Mouse (Mus musculus): ENCODE measurements around the gene Ctf1. TPM values are rescaled to one million over a fixed set of nuclear protein-coding genes. Genes with fewer than 3 reads are reported as not detected.
"Not testable (repeated sequence)": the region's sequence is repeated elsewhere in the genome, so short reads cannot be mapped to it uniquely, and the experiment has no call there.

Gene Ctf1
- polyA plus RNA-seq, 1 experiment = not detected

DNA sequence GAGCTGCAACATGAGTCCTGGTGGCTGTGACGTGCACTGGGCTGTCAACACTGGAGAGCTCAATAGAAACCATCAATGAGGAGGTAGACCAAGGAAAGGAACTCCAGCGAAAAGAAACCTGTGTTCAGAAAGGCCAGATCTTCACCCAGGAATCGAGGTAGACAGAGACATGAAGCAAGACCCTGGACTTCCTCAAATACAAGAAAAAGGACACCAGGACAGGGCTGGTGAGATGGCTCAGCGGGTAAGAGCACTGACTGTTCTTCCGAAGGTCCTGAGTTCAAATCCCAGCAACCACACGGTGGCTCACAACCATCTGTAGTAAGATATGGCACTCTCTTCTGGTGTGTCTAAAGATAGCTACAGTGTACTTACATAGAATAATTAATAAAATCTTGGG is 5.8 kb downstream of the Ctf1 start:
- H3K27ac ChIP-seq (ENCODE audit: insufficient read depth, low read depth, low read length) = no peak overlapping the region
- H3K4me3 ChIP-seq (ENCODE audit: insufficient read depth, low read depth, low read length) = no peak overlapping the region
- H3K4me1 ChIP-seq (ENCODE audit: control insufficient read depth, insufficient read depth, low read length) = peaks cover 6% of the 10 kb centered on the region
- no peak for TF ChIP-seq CTCF (IDR thresholded peaks at IDR 0.05; ENCODE audit: insufficient read depth, low read depth, low read length)
- no peak for TF ChIP-seq POLR2A (IDR thresholded peaks at IDR 0.05; ENCODE audit: insufficient read depth, low read depth, low read length)
- WGBS = 91% methylated on average over 6 of the region's 6 CpGs

DNA sequence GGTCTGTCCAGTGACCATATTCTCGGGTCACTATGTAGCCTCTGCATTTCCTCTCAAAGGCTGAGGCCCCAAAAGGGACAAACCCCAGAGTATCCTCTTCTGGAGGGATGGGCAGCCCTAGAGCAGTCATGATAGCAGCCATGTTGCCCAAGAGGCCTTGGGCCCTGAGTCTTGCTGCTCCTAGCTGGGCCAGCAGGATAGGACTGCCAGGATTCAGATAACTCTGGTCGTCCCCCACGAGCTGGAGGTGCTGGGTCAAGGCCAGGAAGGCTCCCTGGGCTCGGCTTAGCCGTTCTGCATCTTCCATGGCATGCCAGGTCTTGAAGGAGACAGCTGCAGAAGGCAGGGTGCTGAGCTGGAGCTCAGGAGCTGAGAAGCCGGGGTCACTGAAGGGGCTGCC is 6.7 kb downstream of the Ctf1 start:
- no peak overlapping the region for H3K27ac ChIP-seq (ENCODE audit: insufficient read depth, low read depth, low read length)
- no peak overlapping the region for H3K4me3 ChIP-seq (ENCODE audit: insufficient read depth, low read depth, low read length)
- TF ChIP-seq CTCF (IDR thresholded peaks at IDR 0.05; ENCODE audit: insufficient read depth, low read depth, low read length) (no peak), POLR2A (IDR thresholded peaks at IDR 0.05; ENCODE audit: insufficient read depth, low read depth, low read length) (no peak)
- peaks cover 6% of the 10 kb centered on the region for H3K4me1 ChIP-seq (ENCODE audit: control insufficient read depth, insufficient read depth, low read length)
- 93% methylated on average over 6 of the region's 6 CpGs for WGBS

DNA sequence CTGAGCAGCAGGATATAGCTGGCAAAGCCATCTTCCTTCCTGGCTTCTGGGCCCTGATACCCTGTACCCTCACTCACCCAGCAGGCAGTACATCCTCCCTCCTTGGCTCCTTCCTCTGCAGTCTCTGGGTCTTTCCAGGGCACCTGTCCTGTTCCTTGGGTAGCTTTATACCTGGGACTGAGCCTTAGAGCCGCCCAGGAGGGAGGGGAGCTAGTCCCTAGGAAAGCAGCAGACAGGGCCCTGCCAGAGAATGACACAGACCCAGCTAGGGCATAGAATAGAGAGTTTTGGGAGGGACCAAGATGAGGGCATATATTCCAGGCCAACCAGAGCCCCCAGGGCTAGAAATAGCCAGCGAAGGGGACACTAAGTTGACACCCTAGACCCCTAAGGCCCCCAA is 13.0 kb downstream of the Ctf1 start:
- H3K27ac ChIP-seq (ENCODE audit: insufficient read depth, low read depth, low read length) = no peak overlapping the region
- no peak for TF ChIP-seq CTCF (IDR thresholded peaks at IDR 0.05; ENCODE audit: insufficient read depth, low read depth, low read length)
- TF ChIP-seq POLR2A (IDR thresholded peaks at IDR 0.05; ENCODE audit: insufficient read depth, low read depth, low read length) = no peak
- H3K4me1 ChIP-seq (ENCODE audit: control insufficient read depth, insufficient read depth, low read length) = no peaks in the 10 kb centered on the region
- WGBS = 56% methylated on average over 2 of the region's 2 CpGs
- H3K4me3 ChIP-seq (ENCODE audit: insufficient read depth, low read depth, low read length) = no peak overlapping the region

DNA sequence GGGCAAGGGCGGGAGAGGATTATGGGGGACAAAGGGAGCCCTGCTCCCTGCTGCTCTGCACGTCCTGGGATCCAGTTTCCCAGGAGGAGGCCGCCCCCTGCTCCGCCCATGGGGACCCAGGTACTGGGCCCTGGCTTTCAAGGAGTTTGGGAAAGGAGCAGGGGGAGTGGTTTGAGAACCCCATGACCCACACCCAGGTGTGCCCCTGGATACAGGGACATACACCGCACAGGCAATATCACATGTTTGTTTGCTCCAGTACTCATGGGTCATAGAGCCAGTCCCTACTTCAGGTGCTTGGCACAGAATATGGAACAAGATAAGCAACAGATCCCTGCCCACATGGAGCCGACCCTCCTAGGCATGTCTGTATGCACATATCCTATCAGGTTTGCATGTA is 13.4 kb downstream of the Ctf1 start:
- H3K4me3 ChIP-seq (ENCODE audit: insufficient read depth, low read depth, low read length) = no peak overlapping the region
- WGBS = 76% methylated on average over 6 of the region's 6 CpGs
- H3K27ac ChIP-seq (ENCODE audit: insufficient read depth, low read depth, low read length) = no peak overlapping the region
- TF ChIP-seq POLR2A (IDR thresholded peaks at IDR 0.05; ENCODE audit: insufficient read depth, low read depth, low read length) (no peak), CTCF (IDR thresholded peaks at IDR 0.05; ENCODE audit: insufficient read depth, low read depth, low read length) (no peak)
- H3K4me1 ChIP-seq (ENCODE audit: control insufficient read depth, insufficient read depth, low read length) = no peaks in the 10 kb centered on the region

DNA sequence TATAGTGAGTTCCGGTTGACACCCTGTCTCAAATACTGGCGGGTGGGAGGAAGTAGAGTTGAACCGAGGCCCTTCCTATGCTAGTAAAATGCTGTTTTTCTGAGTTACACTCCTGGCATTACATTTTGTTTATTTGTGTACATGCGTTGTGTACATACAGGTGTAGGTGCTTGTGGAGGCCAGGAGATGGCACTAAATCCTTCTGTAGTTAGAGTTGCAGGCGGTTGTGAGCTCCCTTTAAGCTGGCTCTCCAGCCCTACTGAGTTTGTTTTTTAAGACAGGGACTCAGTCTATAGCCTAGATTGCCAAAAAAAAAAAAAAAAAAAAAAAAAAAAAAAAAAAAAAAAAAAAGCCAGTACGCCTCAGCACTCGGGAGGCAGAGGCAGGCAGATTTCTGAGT is 15.4 kb downstream of the Ctf1 start:
- H3K4me1 ChIP-seq (ENCODE audit: control insufficient read depth, insufficient read depth, low read length) = no peaks in the 10 kb centered on the region
- no peak overlapping the region for H3K4me3 ChIP-seq (ENCODE audit: insufficient read depth, low read depth, low read length)
- TF ChIP-seq POLR2A (IDR thresholded peaks at IDR 0.05; ENCODE audit: insufficient read depth, low read depth, low read length) = no peak
- no peak for TF ChIP-seq CTCF (IDR thresholded peaks at IDR 0.05; ENCODE audit: insufficient read depth, low read depth, low read length)
- 85% methylated on average over 7 of the region's 7 CpGs for WGBS
- no peak overlapping the region for H3K27ac ChIP-seq (ENCODE audit: insufficient read depth, low read depth, low read length)

DNA sequence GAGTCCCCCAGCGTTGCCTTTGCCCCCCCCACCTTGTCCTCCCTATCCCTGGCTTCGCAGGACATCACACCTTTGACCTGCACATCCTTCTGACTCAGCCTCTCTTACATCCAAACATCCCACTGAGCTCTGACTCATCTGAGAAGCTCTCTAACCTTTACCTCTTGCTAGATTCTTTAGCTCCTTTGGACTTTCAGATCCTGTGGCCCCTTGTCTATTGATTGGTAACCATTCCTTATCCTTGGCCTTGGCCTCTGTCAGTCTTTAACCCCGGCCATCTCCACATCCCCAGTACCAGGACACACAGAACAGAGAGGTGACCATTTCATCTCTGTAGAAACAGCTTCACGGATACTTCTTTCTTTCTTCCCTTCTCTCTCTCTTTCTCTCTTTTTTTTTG is 17.6 kb downstream of the Ctf1 start:
- no peak overlapping the region for H3K4me3 ChIP-seq (ENCODE audit: insufficient read depth, low read depth, low read length)
- 74% methylated on average over 4 of the region's 4 CpGs for WGBS
- no peaks in the 10 kb centered on the region for H3K4me1 ChIP-seq (ENCODE audit: control insufficient read depth, insufficient read depth, low read length)
- H3K27ac ChIP-seq (ENCODE audit: insufficient read depth, low read depth, low read length) = no peak overlapping the region
- no peak for TF ChIP-seq POLR2A (IDR thresholded peaks at IDR 0.05; ENCODE audit: insufficient read depth, low read depth, low read length)
- TF ChIP-seq CTCF (IDR thresholded peaks at IDR 0.05; ENCODE audit: insufficient read depth, low read depth, low read length) = no peak

DNA sequence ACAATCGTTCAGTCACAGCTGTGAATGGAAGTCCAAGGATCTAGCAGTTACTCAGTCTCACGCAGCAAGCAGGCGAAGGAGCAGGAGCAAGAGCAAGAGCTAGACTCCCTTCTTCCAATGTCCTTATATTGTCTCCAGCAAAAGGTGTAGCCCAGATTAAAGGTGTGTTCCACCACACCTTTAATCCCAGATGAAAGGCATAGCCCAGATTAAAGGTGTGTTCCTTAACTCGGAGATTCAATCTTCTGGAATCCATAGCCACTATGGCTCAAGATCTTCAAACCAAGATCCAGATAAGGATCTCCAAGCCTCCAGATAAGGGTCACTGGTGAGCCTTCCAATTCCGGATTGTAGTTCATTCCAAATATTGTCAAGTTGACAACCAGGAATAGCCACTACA is 19.5 kb downstream of the Ctf1 start, which contains the start of gene Ctf2:
TSS of gene Ctf2 (minus strand) at position 101 of the 400 bp plus-strand sequence.
- H3K4me1 ChIP-seq (ENCODE audit: control insufficient read depth, insufficient read depth, low read length); H3K4me3 ChIP-seq (ENCODE audit: insufficient read depth, low read depth, low read length); H3K27ac ChIP-seq (ENCODE audit: insufficient read depth, low read depth, low read length): not testable (repeated sequence)
- WGBS = 100% methylated on average over 1 of the region's 5 CpGs

DNA sequence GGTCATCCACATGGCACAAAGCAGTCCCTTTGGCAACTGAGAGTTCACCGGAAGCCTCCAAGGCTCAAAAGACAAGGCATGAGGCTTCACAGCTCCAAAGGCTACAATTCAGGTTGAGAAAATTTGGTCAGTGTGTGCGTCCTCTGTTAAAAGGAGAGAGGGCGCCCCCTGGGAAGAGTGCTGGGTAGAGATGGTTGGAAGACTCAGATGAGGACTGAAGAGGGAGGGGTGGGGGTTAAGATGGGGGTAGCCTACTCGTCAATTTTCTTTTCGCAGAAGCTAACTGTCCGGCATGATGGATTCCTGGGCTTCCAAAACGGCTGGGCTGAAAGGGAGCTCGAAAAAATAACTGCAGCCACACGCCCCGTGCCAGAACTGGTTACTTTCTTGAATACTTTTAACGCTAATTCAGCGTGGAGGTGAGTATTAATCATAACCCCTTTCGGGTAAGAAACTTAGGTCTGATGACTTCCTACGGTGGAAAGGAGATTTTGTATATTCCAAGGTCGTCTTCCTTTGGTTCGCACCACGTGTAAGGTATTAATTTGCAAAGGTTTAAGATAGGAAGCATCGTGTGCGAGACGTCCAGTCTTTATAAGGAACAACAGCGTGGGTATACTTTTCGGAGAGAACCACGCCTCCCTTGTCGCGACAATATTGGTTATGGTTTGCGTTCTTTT is 32.0 kb downstream of the Ctf1 start, which contains the start of gene Fbxl19:
TSS of gene Fbxl19 (plus strand) at position 178 of the 680 bp plus-strand sequence.
- peak within 1 kb of the TSS; percentile 60 for H3K4me3 ChIP-seq (ENCODE audit: insufficient read depth, low read depth, low read length)
- peak within 1 kb of the TSS; percentile 58 for H3K27ac ChIP-seq (ENCODE audit: insufficient read depth, low read depth, low read length)
- under 1% methylated on average over 26 of the region's 26 CpGs for WGBS
- TF ChIP-seq CTCF (IDR thresholded peaks at IDR 0.05; ENCODE audit: insufficient read depth, low read depth, low read length) = peak; percentile 20; the same call in 1 of the 2 replicates
- no peak for TF ChIP-seq POLR2A (IDR thresholded peaks at IDR 0.05; ENCODE audit: insufficient read depth, low read depth, low read length)
- peaks cover 19% of the 10 kb centered on the region for H3K4me1 ChIP-seq (ENCODE audit: control insufficient read depth, insufficient read depth, low read length)

DNA sequence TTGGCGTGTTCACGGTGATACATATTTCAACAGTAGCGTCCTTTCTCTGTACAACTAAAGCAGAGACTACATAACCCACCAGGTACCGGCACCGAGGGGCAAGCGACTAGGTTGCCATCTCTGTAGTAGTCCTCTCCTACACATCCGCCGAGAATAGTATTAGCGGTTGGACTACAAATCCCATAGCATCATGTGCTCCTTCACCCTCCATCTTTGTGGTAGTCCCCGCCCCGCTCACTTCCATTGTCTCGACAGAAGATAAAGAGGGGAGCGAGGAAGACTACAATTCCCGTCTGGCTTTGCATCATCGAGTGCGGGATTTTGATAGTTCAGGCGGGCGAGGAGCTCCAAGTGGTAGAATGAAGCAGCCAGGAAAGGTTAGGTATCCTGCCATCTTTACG is 32.7 kb downstream of the Ctf1 start:
- under 1% methylated on average over 19 of the region's 19 CpGs for WGBS
- peaks cover 23% of the 10 kb centered on the region for H3K4me1 ChIP-seq (ENCODE audit: control insufficient read depth, insufficient read depth, low read length)
- H3K4me3 ChIP-seq (ENCODE audit: insufficient read depth, low read depth, low read length) = peak overlapping the region; percentile 60
- peak overlapping the region; percentile 58 for H3K27ac ChIP-seq (ENCODE audit: insufficient read depth, low read depth, low read length)
- TF ChIP-seq POLR2A (IDR thresholded peaks at IDR 0.05; ENCODE audit: insufficient read depth, low read depth, low read length) = no peak
- no peak for TF ChIP-seq CTCF (IDR thresholded peaks at IDR 0.05; ENCODE audit: insufficient read depth, low read depth, low read length)

Measured in olfactory bulb, adult 2 months (tissue).